Mouse (Mus musculus): ENCODE data around the gene Pou2f2. TPM values are rescaled to one million over a fixed set of nuclear protein-coding genes. Genes with fewer than 3 reads are reported as not detected.

Gene Pou2f2
- polyA plus RNA-seq, 1 experiment from 2014 or later = 1.6 TPM

DNA sequence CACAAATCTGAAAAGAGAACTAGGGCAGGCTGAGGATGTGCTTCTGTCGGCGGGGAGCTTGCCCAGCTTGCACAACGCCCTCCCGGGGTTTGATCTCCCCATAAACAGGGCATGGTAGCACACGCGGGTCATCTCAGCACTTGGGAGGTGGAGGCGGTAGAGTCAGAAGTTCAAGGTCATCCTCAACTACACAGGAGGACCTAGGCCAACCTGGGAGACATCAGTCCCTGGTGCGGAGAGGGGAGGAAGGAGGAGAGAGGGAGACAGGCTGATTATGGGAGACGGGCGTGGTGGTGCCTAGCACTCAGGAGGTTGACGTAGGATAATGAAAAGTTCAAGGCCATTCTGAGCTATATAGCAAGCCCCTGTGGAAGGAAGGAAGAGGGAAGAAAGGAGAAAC, 11.3 kb upstream of the Pou2f2 start:
- no peak overlapping the region for H3K27ac ChIP-seq (replicated peaks)
- no peaks in the 10 kb centered on the region for H3K27me3 ChIP-seq
- peaks cover 26% of the 10 kb centered on the region for H3K4me1 ChIP-seq (replicated peaks)
- H3K9ac ChIP-seq = no peak overlapping the region
- ATAC-seq (ENCODE audit: insufficient read depth) = no peak
- 76% methylated on average over 11 of the region's 11 CpGs for WGBS (ENCODE audit: insufficient replicate concordance)
- no peak overlapping the region for H3K4me2 ChIP-seq
- no peaks in the 10 kb centered on the region for H3K36me3 ChIP-seq (replicated peaks)
- no peak overlapping the region for H3K4me3 ChIP-seq (replicated peaks)
- H3K9me3 ChIP-seq (replicated peaks) = no peaks in the 10 kb centered on the region

DNA sequence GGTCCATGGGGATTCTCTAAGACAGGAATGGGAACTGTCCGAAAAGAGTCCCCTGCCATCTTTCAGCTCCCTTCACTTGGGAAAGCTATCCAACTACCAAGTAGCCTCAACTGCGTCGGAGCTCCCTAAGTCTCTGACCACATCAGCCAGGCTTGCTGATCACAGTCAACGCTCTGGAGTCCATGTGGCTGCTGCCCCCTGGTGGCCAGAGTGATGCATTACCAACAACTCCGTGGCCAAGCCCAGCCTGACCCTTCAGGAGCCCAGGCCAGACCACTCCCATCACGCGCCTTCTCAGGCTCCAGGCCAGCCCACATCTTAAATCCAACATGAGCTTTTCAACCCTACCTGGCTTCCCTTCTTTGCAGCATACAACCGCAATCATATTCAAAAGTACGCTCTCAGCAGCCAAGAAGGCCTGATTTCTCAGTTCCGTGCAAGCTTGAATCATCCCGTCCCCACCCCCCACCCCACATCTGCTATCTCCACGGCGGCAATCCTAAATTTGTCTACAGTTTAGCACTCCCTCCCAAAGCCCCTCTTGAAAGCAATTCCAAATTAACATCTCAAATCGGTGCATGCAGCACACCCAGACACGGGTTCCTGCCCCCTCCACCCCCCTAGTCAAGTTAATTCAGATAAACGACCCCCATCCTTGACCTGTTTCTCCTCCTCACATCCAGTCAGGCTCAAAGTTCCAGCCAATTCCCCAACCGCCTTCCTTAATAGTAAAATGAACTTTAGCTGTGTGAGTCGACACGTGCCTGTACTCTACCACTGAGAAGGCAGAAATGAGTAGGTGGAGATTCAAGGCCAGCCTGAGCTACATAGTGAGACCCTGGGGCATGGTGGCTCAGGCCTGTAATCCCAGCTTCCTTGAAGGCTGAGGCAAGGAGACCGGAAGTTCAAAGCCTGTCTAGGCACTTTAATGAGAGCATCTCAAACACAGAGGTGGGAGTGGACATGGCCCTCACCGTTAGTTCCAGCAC, 8.4 kb upstream of the Pou2f2 start:
- no peak overlapping the region for H3K27ac ChIP-seq (replicated peaks)
- H3K27me3 ChIP-seq = peaks cover 18% of the 10 kb centered on the region
- 32% methylated on average over 21 of the region's 21 CpGs for WGBS (ENCODE audit: insufficient replicate concordance)
- no peaks in the 10 kb centered on the region for H3K9me3 ChIP-seq (replicated peaks)
- ATAC-seq (ENCODE audit: insufficient read depth) = peak; percentile 62; the same call in 1 of the 2 replicates
- H3K36me3 ChIP-seq (replicated peaks) = no peaks in the 10 kb centered on the region
- H3K9ac ChIP-seq = no peak overlapping the region
- peaks cover 8% of the 10 kb centered on the region for H3K4me1 ChIP-seq (replicated peaks)
- H3K4me2 ChIP-seq = no peak overlapping the region
- H3K4me3 ChIP-seq (replicated peaks) = no peak overlapping the region

DNA sequence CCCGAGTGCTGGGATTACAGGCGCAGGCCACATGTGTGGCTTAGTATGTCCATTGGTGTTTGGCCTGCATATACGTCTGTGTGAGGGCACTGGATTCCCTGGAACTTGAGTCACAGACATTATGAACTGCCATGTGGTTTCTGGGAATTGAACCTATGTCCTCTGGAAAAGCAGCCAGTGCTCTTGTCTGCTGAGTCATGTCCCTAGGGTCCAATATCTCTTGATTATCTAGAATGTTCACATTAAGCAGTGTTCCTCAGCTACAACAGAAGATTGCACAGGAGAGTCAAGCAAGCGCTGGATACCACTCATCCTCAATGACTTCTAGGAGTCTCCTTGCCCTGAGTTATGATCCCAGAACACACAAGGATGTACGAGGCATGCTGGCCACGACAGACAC, 4.6 kb upstream of the Pou2f2 start:
- H3K9ac ChIP-seq = no peak overlapping the region
- H3K27me3 ChIP-seq = peaks cover 57% of the 10 kb centered on the region
- no peak overlapping the region for H3K27ac ChIP-seq (replicated peaks)
- H3K4me1 ChIP-seq (replicated peaks) = peaks cover 29% of the 10 kb centered on the region
- no peaks in the 10 kb centered on the region for H3K36me3 ChIP-seq (replicated peaks)
- ATAC-seq (ENCODE audit: insufficient read depth) = no peak
- no peaks in the 10 kb centered on the region for H3K9me3 ChIP-seq (replicated peaks)
- 49% methylated on average over 6 of the region's 6 CpGs for WGBS (ENCODE audit: insufficient replicate concordance)
- no peak overlapping the region for H3K4me3 ChIP-seq (replicated peaks)
- H3K4me2 ChIP-seq = no peak overlapping the region

DNA sequence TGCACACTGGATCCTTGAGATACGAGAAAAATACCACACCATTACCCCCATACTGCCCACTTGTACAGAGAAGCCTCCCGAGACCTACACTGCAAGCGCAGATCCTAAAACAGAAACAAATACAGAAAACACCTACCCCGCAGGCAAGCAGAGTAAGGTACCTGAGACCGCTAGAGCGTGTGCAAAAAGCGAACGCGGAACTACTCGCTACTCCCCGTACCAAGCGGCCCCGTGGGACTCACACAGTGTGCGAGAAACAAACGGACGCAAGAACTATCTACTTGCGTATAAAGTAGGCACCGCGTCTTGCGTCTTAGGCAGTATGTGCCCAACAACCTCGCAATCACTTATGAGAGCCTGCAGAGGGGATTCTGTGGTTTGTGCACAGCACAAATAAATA, 2.3 kb upstream of the Pou2f2 start:
- Histone ChIP-seq H3K4me2 (peak overlapping the region; percentile 48), H3K9me3 (replicated peaks) (no peaks in the 10 kb centered on the region), H3K9ac (no peak overlapping the region), H3K4me3 (replicated peaks) (peak overlapping the region; percentile 30), H3K27ac (replicated peaks) (no peak overlapping the region), H3K36me3 (replicated peaks) (no peaks in the 10 kb centered on the region), H3K27me3 (peaks cover 80% of the 10 kb centered on the region), H3K4me1 (replicated peaks) (peaks cover 30% of the 10 kb centered on the region)
- no peak for ATAC-seq (ENCODE audit: insufficient read depth)
- 7% methylated on average over 21 of the region's 21 CpGs for WGBS (ENCODE audit: insufficient replicate concordance)

DNA sequence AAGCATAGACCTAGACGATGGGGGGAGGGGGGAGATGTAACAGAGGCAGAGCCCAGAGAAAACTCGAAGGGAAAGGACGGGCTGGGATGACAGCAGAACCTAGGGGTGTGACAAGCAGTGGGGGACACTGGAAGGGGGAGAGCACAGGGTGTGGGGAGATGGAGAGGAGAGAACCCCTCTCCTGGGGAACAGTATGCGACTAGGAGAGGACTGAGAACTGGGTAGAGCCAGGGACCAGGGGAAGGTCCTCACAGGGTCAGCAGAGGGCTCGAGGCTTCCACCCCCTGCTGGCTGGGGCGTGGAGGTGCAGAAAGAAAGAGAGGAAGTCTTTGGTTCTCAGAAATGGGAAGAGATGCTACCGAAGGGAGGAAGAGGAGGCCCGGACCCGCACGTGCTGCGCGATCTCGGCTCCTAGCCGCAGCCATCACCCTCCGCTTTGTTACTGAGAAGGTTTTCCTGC, 1.8 kb upstream of the Pou2f2 start:
- Histone ChIP-seq H3K9me3 (replicated peaks) (no peaks in the 10 kb centered on the region), H3K9ac (no peak overlapping the region), H3K4me1 (replicated peaks) (peaks cover 30% of the 10 kb centered on the region), H3K27ac (replicated peaks) (no peak overlapping the region), H3K27me3 (peaks cover 84% of the 10 kb centered on the region), H3K36me3 (replicated peaks) (no peaks in the 10 kb centered on the region), H3K4me3 (replicated peaks) (peak overlapping the region; percentile 30), H3K4me2 (peak overlapping the region; percentile 48)
- peak; percentile 54; the same call in 1 of the 2 replicates for ATAC-seq (ENCODE audit: insufficient read depth)
- WGBS (ENCODE audit: insufficient replicate concordance) = 0% methylated on average over 15 of the region's 15 CpGs

DNA sequence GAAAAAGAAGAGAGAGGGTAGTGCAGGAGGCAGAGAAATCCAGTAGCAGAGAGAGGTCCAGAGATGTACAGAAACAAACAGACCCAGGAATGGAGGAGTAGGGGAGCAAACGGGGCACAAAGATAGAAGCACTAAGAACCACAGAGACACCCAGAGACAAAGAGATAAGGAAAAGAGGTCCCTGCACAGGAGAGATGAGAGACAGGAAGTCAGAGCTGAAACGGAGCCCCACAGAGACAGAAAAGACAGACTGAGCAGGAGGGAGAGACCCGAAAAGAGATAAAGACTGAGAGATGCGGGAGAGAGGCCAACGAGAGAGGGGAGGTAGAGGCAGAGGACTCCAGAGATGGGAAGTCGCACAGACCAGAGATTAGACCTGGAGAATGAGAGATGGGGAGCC, 986 bp upstream of the Pou2f2 start:
- Histone ChIP-seq H3K27me3 (peaks cover 93% of the 10 kb centered on the region), H3K9me3 (replicated peaks) (no peaks in the 10 kb centered on the region), H3K4me1 (replicated peaks) (peaks cover 30% of the 10 kb centered on the region), H3K9ac (no peak overlapping the region), H3K4me3 (replicated peaks) (no peak overlapping the region), H3K27ac (replicated peaks) (no peak overlapping the region), H3K36me3 (replicated peaks) (no peaks in the 10 kb centered on the region), H3K4me2 (no peak overlapping the region)
- no peak for ATAC-seq (ENCODE audit: insufficient read depth)
- 2% methylated on average over 6 of the region's 6 CpGs for WGBS (ENCODE audit: insufficient replicate concordance)

DNA sequence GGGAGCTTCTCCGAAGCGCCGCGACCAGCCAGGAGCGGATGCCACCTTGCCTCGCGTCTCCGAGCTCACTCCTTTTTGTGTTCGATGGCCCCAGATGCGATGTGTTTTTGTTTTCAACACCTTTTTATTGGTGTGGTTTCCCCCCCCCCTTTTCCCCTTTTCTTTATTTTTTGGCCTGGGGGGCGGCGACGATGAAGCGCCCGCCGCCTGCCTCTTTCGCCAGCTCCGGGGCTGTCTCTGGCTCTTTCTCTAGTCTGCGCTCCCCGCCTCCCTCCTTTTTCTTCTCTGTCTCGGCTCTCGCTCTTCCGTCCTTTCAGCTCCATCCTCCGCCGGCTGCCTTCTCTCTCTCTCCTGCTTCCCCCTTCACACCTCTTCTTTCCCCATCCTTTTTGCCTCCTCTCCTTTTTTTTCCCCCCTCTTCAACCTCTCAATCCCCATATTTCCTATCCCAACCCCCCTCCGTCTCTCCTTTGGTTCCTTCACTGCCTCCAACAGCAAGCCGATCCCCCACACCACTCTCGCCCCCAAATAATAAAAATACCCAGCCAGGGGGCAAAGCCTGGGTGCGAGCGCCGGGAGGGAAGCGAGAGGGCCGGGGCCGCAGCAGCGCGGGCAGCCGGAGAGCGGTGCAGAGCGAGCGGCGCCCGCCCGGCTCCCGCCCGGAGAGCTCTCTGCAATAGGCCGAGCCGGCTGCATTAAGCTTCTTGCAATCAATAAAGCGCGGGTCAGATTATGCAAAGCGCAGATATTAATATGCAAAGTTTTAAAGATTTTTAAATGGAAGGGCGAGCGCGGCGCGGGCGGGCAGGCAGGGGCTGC, 530 bp downstream of the Pou2f2 start:
- Histone ChIP-seq H3K4me3 (replicated peaks) (peak overlapping the region; percentile 39), H3K27me3 (peaks cover 99% of the 10 kb centered on the region)
- ATAC-seq (ENCODE audit: insufficient read depth) = no peak

DNA sequence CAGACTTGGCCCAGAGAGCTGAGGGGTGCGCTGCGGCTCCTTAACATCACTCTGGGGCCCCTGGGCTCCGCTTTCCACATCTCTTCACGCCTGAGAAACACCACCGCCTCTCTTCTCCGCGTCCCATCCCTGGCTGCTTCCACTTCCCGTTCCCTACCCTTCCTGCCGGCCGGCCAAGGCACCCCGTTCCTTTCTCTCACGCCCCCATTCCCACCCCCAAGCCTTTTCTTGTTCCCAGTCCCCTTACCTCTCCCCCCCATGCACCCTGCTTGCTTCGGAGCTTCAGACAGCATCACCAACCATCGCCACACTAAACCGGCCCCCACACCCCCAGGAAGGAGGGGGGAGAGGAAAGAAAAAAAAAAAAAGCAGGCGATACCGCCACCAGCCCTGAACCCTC, 1.2 kb downstream of the Pou2f2 start:
- peaks cover 99% of the 10 kb centered on the region for H3K27me3 ChIP-seq

More for the DNA sequence above, 530 bp downstream of the Pou2f2 start:
- Histone ChIP-seq H3K4me1 (replicated peaks) (peaks cover 29% of the 10 kb centered on the region), H3K4me2 (peak overlapping the region; percentile 56), H3K9ac (no peak overlapping the region), H3K27ac (replicated peaks) (no peak overlapping the region), H3K36me3 (replicated peaks) (no peaks in the 10 kb centered on the region), H3K9me3 (replicated peaks) (no peaks in the 10 kb centered on the region)
- 2% methylated on average over 56 of the region's 56 CpGs for WGBS (ENCODE audit: insufficient replicate concordance)

DNA sequence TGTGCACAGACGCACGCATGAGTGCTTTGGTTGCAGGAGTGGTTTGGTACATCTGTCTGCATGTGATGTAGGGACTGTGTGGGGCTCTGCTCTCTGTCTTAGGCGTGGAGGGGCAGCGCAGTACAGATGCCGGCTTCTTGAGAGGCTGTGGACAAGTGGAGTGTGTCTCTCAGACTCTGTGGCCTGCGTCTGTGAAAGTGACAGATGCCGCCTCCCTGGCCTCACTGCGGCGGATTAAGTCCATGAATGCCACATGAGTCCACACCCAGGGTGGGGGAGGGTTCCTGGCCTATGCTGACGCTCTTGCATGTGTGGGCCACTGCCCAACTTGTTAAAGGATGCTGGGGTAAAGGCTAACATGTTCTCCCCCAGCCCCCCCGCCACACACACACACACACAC, 5.2 kb downstream of the Pou2f2 start:
- 55% methylated on average over 11 of the region's 11 CpGs for WGBS (ENCODE audit: insufficient replicate concordance)
- H3K4me2 ChIP-seq = no peak overlapping the region
- peaks cover 95% of the 10 kb centered on the region for H3K27me3 ChIP-seq
- no peak overlapping the region for H3K4me3 ChIP-seq (replicated peaks)
- no peaks in the 10 kb centered on the region for H3K9me3 ChIP-seq (replicated peaks)
- H3K4me1 ChIP-seq (replicated peaks) = peaks cover 9% of the 10 kb centered on the region; the same call in 1 of the 2 replicates
- ATAC-seq (ENCODE audit: insufficient read depth) = no peak
- no peak overlapping the region for H3K9ac ChIP-seq
- no peaks in the 10 kb centered on the region for H3K36me3 ChIP-seq (replicated peaks)
- H3K27ac ChIP-seq (replicated peaks) = no peak overlapping the region

More for the DNA sequence above, 1.2 kb downstream of the Pou2f2 start:
- WGBS (ENCODE audit: insufficient replicate concordance) = 4% methylated on average over 17 of the region's 17 CpGs
- ATAC-seq (ENCODE audit: insufficient read depth) = no peak
- Histone ChIP-seq H3K36me3 (replicated peaks) (no peaks in the 10 kb centered on the region), H3K27ac (replicated peaks) (no peak overlapping the region), H3K4me3 (replicated peaks) (no peak overlapping the region), H3K9me3 (replicated peaks) (no peaks in the 10 kb centered on the region), H3K4me2 (peak overlapping the region; percentile 56; the same call in 1 of the 2 replicates), H3K9ac (no peak overlapping the region), H3K4me1 (replicated peaks) (peaks cover 28% of the 10 kb centered on the region)

DNA sequence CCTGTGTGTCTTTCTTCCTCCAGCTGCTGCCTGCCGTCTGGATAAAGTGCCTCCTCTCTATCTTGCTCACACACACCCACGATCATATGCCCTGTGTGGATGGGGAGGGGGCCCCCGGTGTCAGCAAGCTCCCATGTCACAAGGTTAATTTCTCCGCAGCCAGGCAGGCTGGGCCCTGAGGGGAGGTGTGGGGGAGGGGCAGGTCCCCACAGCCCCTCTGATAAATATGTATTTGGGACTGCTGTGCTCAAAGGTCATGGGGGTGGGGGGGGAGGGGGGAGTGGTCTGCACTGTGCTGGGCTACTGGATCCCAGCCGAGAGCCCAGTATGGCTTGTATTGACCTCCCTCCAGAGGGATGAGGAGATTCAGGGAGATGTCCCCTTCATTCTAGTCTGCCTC, 6.9 kb downstream of the Pou2f2 start:
- 37% methylated on average over 5 of the region's 5 CpGs for WGBS (ENCODE audit: insufficient replicate concordance)
- H3K27me3 ChIP-seq = peaks cover 86% of the 10 kb centered on the region
- no peak overlapping the region for H3K9ac ChIP-seq
- H3K9me3 ChIP-seq (replicated peaks) = no peaks in the 10 kb centered on the region
- no peaks in the 10 kb centered on the region for H3K4me1 ChIP-seq (replicated peaks)
- no peak for ATAC-seq (ENCODE audit: insufficient read depth)
- H3K27ac ChIP-seq (replicated peaks) = no peak overlapping the region
- no peak overlapping the region for H3K4me3 ChIP-seq (replicated peaks)
- H3K4me2 ChIP-seq = no peak overlapping the region
- no peaks in the 10 kb centered on the region for H3K36me3 ChIP-seq (replicated peaks)

DNA sequence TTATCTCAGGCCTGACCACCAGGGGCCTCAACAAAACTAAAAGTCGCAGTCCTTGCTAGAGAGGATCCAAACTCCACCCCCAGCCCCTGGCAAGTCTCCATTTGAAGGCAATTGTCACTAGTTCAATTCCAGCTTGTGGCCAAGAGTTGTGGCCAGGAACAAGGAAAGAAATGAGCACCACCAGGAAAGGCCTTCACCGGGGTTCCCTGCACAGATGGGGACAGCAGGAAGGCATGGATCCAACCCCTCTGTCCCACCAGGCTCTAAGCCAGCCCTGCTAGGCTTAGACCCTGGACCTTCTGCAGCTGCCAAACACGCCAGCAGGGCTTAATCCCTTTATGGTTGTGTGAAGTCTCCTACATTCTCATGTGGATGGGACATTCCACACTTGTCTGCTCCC, 8.9 kb downstream of the Pou2f2 start:
- ATAC-seq (ENCODE audit: insufficient read depth) = no peak
- Histone ChIP-seq H3K4me2 (no peak overlapping the region), H3K9me3 (replicated peaks) (no peaks in the 10 kb centered on the region), H3K27ac (replicated peaks) (no peak overlapping the region), H3K27me3 (peaks cover 80% of the 10 kb centered on the region), H3K36me3 (replicated peaks) (no peaks in the 10 kb centered on the region), H3K4me3 (replicated peaks) (no peak overlapping the region), H3K9ac (no peak overlapping the region), H3K4me1 (replicated peaks) (no peaks in the 10 kb centered on the region)
- WGBS (ENCODE audit: insufficient replicate concordance) = 27% methylated on average over 3 of the region's 3 CpGs
